Mouse (Mus musculus) lung, adult 2 months (tissue): ENCODE measurements around the gene Rps16. TPM values are rescaled to one million over a fixed set of nuclear protein-coding genes. Genes with fewer than 3 reads are reported as not detected.

Experiments
- DNase-seq: peaks from one replicate; pipeline ENCODE4 v3.0.0; 2022
- H3K4me1 ChIP-seq: fragments of 200-500 bp; 2 replicates; pipeline ENCODE4 v1.6.1; 2011; ENCODE audit warnings: low read length; ENCODE audit not compliant: control insufficient read depth, insufficient read depth
- H3K4me3 ChIP-seq: fragments of 200-500 bp; replicated peaks from 2 replicates; pipeline ENCODE3; 2011; ENCODE audit warnings: low read depth, mild to moderate bottlenecking, control low read depth, low read length; ENCODE audit errors: extremely low read depth
- CTCF ChIP-seq: fragments of 200-500 bp; IDR thresholded peaks from 2 replicates; pipeline ENCODE4 v1.5.1; 2011; ENCODE audit warnings: mild to moderate bottlenecking, low read length, control low read depth; ENCODE audit not compliant: insufficient read depth
- POLR2A ChIP-seq: fragments of 200-500 bp; IDR thresholded peaks from 2 replicates; pipeline ENCODE4 v1.6.1; 2011; ENCODE audit warnings: low read depth, mild to moderate bottlenecking, control low read depth, low read length, borderline replicate concordance; ENCODE audit errors: extremely low read depth
- whole genome bisulfite sequencing: fragments of 180-500 bp; shearing (Covaris S2); methylation state at CpG from one replicate; pipeline ENCODE4 v1.1.7; 2018; 5-methylcytosine and 5-hydroxymethylcytosine counted together
- polyA plus RNA-seq: library from polyadenylated mRNA; depleted of rRNA; stranded (reverse); fragments of >200 nt; gene quantifications from 2 replicates; pipeline ENCODE4 v1.2.3, GENCODE M21; 2012; rRNA removed

Rps16 gene
- 529 and 774 TPM in 2 replicates for polyA plus RNA-seq

GRCm38 (mm10) chr7:28350155-28350883 lies at the start of gene Rps16:
Rps16 (plus strand) TSS chr7:28350652.
- Histone ChIP-seq H3K4me1 (peaks cover 4% of the 10 kb centered on the region), H3K4me3 (peak within 1 kb of the TSS; percentile 87)
- under 1% methylated on average over 49 of the region's 50 CpGs for WGBS
- TF ChIP-seq CTCF (no peak), POLR2A (peak; percentile 60)
- peak; percentile 99 for DNase-seq

DNA sequence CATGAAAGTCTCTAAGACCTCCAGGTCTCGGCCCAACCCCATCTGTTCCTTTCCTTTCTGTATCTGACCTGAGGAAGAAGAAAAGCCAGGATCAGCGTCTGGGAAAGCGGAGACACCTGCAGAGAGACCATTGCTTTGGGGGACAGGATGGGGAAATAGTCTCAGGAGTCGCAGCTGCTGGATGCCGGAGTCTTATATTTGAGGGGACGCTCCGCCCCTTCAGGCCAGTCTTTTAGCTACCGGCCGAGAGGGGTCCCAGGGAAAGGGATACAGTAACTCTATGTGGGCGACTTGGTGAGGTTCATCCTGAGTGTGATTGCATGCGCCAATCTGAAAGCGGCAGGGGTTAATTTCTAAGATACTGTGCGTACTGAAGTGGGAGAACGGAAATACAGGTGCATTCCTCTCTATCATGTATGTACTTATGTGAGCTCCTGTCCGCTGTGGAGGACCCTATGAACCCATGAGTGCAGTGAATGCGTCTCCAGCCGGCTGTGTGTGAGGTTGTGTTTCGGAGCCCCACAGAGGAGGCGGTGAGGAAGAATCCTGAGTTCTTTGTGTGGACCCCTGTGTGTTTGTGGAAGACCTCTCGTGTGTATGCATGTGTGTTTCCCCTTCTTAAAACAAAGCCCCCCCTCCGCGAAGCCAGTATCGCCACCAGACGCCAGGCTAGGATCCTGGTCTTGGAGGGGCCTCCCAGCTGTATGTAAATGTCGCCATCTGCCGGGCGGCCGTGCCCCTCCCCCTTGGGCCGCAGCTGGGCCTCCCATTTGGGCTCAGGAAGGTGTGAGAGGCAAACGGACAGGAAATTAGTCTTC lies 48.6 kb upstream of the Rps16 start, which contains the start of gene Dll3:
Gene Dll3, minus strand, starts transcription at position 623 of the 818 bp plus-strand sequence.
- DNase-seq, result peak; percentile 35
- 4% methylated on average over 30 of the region's 30 CpGs for WGBS
- H3K4me3 ChIP-seq, result no peak within 1 kb of the TSS
- TF ChIP-seq CTCF (no peak), POLR2A (no peak)
- H3K4me1 ChIP-seq, result no peaks in the 10 kb centered on the region

GRCm38 (mm10) chr7:28305641-28306040 lies 44.8 kb upstream of the Rps16 start:
- WGBS, result 90% methylated on average over 10 of the region's 10 CpGs

GRCm38 (mm10) chr7:28306216-28306615 lies 44.2 kb upstream of the Rps16 start:
- DNase-seq, result no peak
- peaks cover 3% of the 10 kb centered on the region; the same call in 1 of the 2 replicates for H3K4me1 ChIP-seq
- WGBS, result 93% methylated on average over 8 of the region's 8 CpGs
- H3K4me3 ChIP-seq, result no peak overlapping the region
- TF ChIP-seq POLR2A (no peak), CTCF (no peak)

More at GRCm38 (mm10) chr7:28305641-28306040, 44.8 kb upstream of the Rps16 start:
- DNase-seq, result no peak
- Histone ChIP-seq H3K4me3 (no peak overlapping the region), H3K4me1 (no peaks in the 10 kb centered on the region)
- TF ChIP-seq POLR2A (no peak), CTCF (no peak)

DNA sequence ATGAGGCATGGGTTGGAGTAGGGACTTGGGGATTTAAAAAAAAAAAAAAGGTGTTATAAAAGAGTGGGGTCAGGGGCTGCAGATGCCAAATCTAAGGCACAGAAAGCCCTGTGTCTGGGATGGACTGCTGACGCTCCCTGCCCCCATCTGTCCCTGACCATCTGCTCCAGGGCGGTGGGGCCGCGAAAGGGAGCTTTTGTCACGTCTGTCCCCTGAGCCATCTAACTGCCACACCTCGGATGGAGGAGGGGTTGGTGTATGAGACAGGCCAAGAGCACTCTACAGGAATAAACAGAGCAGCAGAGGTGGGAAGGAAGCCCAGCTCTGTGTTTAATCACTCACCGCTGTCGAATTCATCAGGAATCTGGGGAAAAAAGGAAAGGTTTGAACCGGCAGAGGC lies 40.7 kb upstream of the Rps16 start:
- H3K4me3 ChIP-seq, result no peak overlapping the region
- 64% methylated on average over 9 of the region's 9 CpGs for WGBS
- DNase-seq, result no peak
- peaks cover 4% of the 10 kb centered on the region; the same call in 1 of the 2 replicates for H3K4me1 ChIP-seq
- no peak for TF ChIP-seq CTCF
- no peak for TF ChIP-seq POLR2A

- TF ChIP-seq POLR2A (no peak), CTCF (no peak)
- no peak for DNase-seq
- Histone ChIP-seq H3K4me1 (peaks cover 4% of the 10 kb centered on the region; the same call in 1 of the 2 replicates), H3K4me3 (peak overlapping the region; percentile 71)
- WGBS, result 4% methylated on average over 35 of the region's 35 CpGs
Measured at GRCm38 (mm10) chr7:28311151-28311925, 39.1 kb upstream of the Rps16 start.

GRCm38 (mm10) chr7:28311926-28312543 lies 38.4 kb upstream of the Rps16 start, which contains the start of gene Timm50:
Timm50 (minus strand) TSS chr7:28312072.
- Histone ChIP-seq H3K4me1 (peaks cover 4% of the 10 kb centered on the region; the same call in 1 of the 2 replicates), H3K4me3 (peak within 1 kb of the TSS; percentile 71)
- TF ChIP-seq CTCF (no peak), POLR2A (peak; percentile 59; the same call in 1 of the 2 replicates)
- under 1% methylated on average over 45 of the region's 45 CpGs for WGBS
- peak; percentile 97 for DNase-seq

GRCm38 (mm10) chr7:28318036-28318435 lies 32.4 kb upstream of the Rps16 start:
- no peak for DNase-seq
- H3K4me1 ChIP-seq, result no peaks in the 10 kb centered on the region
- H3K4me3 ChIP-seq, result no peak overlapping the region
- TF ChIP-seq POLR2A (no peak), CTCF (no peak)
- WGBS, result 86% methylated on average over 3 of the region's 3 CpGs

DNA sequence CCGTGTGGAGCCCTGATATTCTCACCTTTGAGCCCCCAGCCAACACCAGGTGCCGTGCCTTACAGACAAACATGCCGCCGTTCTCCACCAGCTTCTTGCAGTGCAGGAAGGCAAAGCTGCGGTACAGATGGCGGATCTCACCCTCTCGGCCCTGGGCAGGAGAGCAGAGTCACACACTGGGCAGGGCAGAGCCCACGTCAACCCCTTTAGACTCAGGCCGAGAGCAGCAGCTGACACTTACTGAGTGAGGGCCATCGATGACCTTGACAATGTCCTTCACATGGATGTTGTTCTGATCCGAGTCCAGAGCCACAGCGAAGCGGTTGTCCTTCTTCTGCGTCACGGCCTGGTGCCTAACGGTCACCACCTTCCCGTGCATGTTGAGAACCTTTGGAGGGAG lies 31.7 kb upstream of the Rps16 start:
- H3K4me1 ChIP-seq, result no peaks in the 10 kb centered on the region
- WGBS, result 91% methylated on average over 17 of the region's 17 CpGs
- DNase-seq, result no peak
- no peak overlapping the region for H3K4me3 ChIP-seq
- TF ChIP-seq POLR2A, result no peak
- no peak for TF ChIP-seq CTCF
